Mouse (Mus musculus): ENCODE measurements around the gene Alox5. TPM values are rescaled to one million over a fixed set of nuclear protein-coding genes. Genes with fewer than 3 reads are reported as not detected.

Gene Alox5
- polyA plus RNA-seq, 1 experiment from 2014 or later = 2.4 TPM

DNA sequence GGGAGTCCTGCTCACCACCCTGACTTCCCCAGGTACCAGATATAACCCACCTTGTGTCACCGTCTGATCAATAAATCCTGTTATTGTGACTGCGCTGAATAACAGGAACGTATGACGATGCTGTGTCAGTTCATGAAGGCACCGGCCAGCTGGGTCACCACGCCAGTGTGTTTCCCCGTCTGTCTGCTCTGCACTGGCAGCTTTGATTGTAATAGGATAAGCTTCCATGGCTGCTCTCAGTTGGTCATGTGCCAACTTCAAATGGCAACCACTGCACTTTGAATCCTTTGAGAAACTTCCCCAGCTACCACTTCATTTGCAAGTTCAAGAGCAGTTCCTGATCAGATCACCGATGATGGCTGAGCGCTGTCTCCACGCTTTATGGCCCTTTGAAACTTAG is 77.4 kb downstream of the Alox5 start:
- ATAC-seq (ENCODE audit: insufficient number of reproducible peaks, insufficient read depth, low FRiP score, low read depth) = no peak
- Histone ChIP-seq H3K27ac (replicated peaks in 1 of 2; ENCODE audit: control insufficient read depth in 1 of 2, insufficient read depth in 1 of 2, low read depth in 2 of 2, low read length in 2 of 2) (no peak overlapping the region), H3K9ac (ENCODE audit: low read length) (no peak overlapping the region), H3K9me3 (ENCODE audit: control insufficient read depth, low read length) (no peaks in the 10 kb centered on the region), H3K36me3 (ENCODE audit: control insufficient read depth, insufficient read depth, low read length) (no peaks in the 10 kb centered on the region), H3K4me1 (ENCODE audit: control insufficient read depth in 2 of 2, insufficient read depth in 2 of 2, low read length in 2 of 2) (peaks cover 2 to 15% of the 10 kb centered on the region in 2 experiments), H3K4me3 (ENCODE audit: control insufficient read depth in 1 of 2, insufficient read depth in 1 of 2, low read depth in 1 of 2, low read length in 2 of 2) (no peak overlapping the region), H3K4me2 (ENCODE audit: low read length) (no peak overlapping the region), H3K27me3 (ENCODE audit: control insufficient read depth, insufficient read depth, low read length) (no peaks in the 10 kb centered on the region)
- WGBS = 90% methylated on average over 10 of the region's 10 CpGs

GRCm38 (mm10) chr6:116381605-116382004 is 79.4 kb downstream of the Alox5 start:
- no peak for ATAC-seq (ENCODE audit: insufficient number of reproducible peaks, insufficient read depth, low FRiP score, low read depth)
- H3K4me1 ChIP-seq (ENCODE audit: control insufficient read depth in 2 of 2, insufficient read depth in 2 of 2, low read length in 2 of 2) = peaks cover 2 to 15% of the 10 kb centered on the region in 2 experiments
- no peaks in the 10 kb centered on the region for H3K9me3 ChIP-seq (ENCODE audit: control insufficient read depth, low read length)
- peaks cover 9% of the 10 kb centered on the region; the same call in 1 of the 2 replicates for H3K36me3 ChIP-seq (ENCODE audit: control insufficient read depth, insufficient read depth, low read length)
- 50% methylated on average over 2 of the region's 2 CpGs for WGBS
- H3K27me3 ChIP-seq (ENCODE audit: control insufficient read depth, insufficient read depth, low read length) = no peaks in the 10 kb centered on the region
- H3K27ac ChIP-seq (replicated peaks in 1 of 2; ENCODE audit: control insufficient read depth in 1 of 2, insufficient read depth in 1 of 2, low read depth in 2 of 2, low read length in 2 of 2) = no peak overlapping the region
- H3K4me2 ChIP-seq (ENCODE audit: low read length) = no peak overlapping the region
- H3K4me3 ChIP-seq (ENCODE audit: control insufficient read depth in 1 of 2, insufficient read depth in 1 of 2, low read depth in 1 of 2, low read length in 2 of 2) = no peak overlapping the region
- no peak overlapping the region for H3K9ac ChIP-seq (ENCODE audit: low read length)

- no peak for ATAC-seq (ENCODE audit: insufficient number of reproducible peaks, insufficient read depth, low FRiP score, low read depth)
- WGBS = 51% methylated on average over 3 of the region's 3 CpGs
- peaks cover 9% of the 10 kb centered on the region; the same call in 1 of the 2 replicates for H3K36me3 ChIP-seq (ENCODE audit: control insufficient read depth, insufficient read depth, low read length)
- H3K9me3 ChIP-seq (ENCODE audit: control insufficient read depth, low read length) = no peaks in the 10 kb centered on the region
- H3K4me1 ChIP-seq (ENCODE audit: control insufficient read depth in 2 of 2, insufficient read depth in 2 of 2, low read length in 2 of 2) = peaks cover 2 to 4% of the 10 kb centered on the region in 2 experiments
- no peaks in the 10 kb centered on the region for H3K27me3 ChIP-seq (ENCODE audit: control insufficient read depth, insufficient read depth, low read length)
- H3K4me2 ChIP-seq (ENCODE audit: low read length) = no peak overlapping the region
- no peak overlapping the region for H3K9ac ChIP-seq (ENCODE audit: low read length)
- no peak overlapping the region for H3K4me3 ChIP-seq (ENCODE audit: control insufficient read depth in 1 of 2, insufficient read depth in 1 of 2, low read depth in 1 of 2, low read length in 2 of 2)
- no peak overlapping the region for H3K27ac ChIP-seq (replicated peaks in 1 of 2; ENCODE audit: control insufficient read depth in 1 of 2, insufficient read depth in 1 of 2, low read depth in 2 of 2, low read length in 2 of 2)
Measured at GRCm38 (mm10) chr6:116380157-116380556, 80.8 kb downstream of the Alox5 start.

DNA sequence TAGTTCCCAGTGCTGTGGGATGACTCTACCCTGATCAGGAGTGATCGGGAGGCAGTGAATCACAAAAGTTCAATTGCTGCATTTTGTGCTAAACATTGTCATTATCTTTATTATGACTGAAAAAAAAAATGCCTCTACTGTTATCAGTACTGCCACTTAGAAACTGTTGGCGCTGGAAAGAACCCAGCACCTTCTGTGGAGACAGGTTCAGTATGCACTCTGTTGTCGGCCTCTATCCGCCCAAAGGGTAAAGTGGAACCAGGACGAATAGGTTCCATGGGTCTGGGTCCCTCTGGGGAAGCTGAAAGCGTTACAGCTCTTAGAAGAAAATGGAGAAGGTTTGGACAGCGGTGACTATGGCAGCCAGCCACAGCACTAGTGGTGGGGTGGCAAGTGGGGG is 82.1 kb downstream of the Alox5 start:
- WGBS = 62% methylated on average over 7 of the region's 7 CpGs
- ATAC-seq (ENCODE audit: insufficient number of reproducible peaks, insufficient read depth, low FRiP score, low read depth) = no peak
- no peak overlapping the region for H3K27ac ChIP-seq (replicated peaks in 1 of 2; ENCODE audit: control insufficient read depth in 1 of 2, insufficient read depth in 1 of 2, low read depth in 2 of 2, low read length in 2 of 2)
- no peak overlapping the region for H3K4me2 ChIP-seq (ENCODE audit: low read length)
- H3K4me1 ChIP-seq (ENCODE audit: control insufficient read depth in 2 of 2, insufficient read depth in 2 of 2, low read length in 2 of 2) = peaks cover 2 to 4% of the 10 kb centered on the region in 2 experiments; a peak in 1 of 4 replicates
- H3K36me3 ChIP-seq (ENCODE audit: control insufficient read depth, insufficient read depth, low read length) = peaks cover 9% of the 10 kb centered on the region; the same call in 1 of the 2 replicates
- H3K9me3 ChIP-seq (ENCODE audit: control insufficient read depth, low read length) = no peaks in the 10 kb centered on the region
- no peaks in the 10 kb centered on the region for H3K27me3 ChIP-seq (ENCODE audit: control insufficient read depth, insufficient read depth, low read length)
- no peak overlapping the region for H3K9ac ChIP-seq (ENCODE audit: low read length)
- H3K4me3 ChIP-seq (ENCODE audit: control insufficient read depth in 1 of 2, insufficient read depth in 1 of 2, low read depth in 1 of 2, low read length in 2 of 2) = no peak overlapping the region

- Histone ChIP-seq H3K4me2 (ENCODE audit: low read length) (no peak overlapping the region), H3K4me1 (ENCODE audit: control insufficient read depth in 2 of 2, insufficient read depth in 2 of 2, low read length in 2 of 2) (no peaks in the 10 kb centered on the region), H3K9ac (ENCODE audit: low read length) (no peak overlapping the region), H3K27me3 (ENCODE audit: control insufficient read depth, insufficient read depth, low read length) (no peaks in the 10 kb centered on the region), H3K9me3 (ENCODE audit: control insufficient read depth, low read length) (no peaks in the 10 kb centered on the region), H3K4me3 (ENCODE audit: control insufficient read depth in 1 of 2, insufficient read depth in 1 of 2, low read depth in 1 of 2, low read length in 2 of 2) (no peak overlapping the region), H3K36me3 (ENCODE audit: control insufficient read depth, insufficient read depth, low read length) (peaks cover 9% of the 10 kb centered on the region; the same call in 1 of the 2 replicates), H3K27ac (replicated peaks in 1 of 2; ENCODE audit: control insufficient read depth in 1 of 2, insufficient read depth in 1 of 2, low read depth in 2 of 2, low read length in 2 of 2) (no peak overlapping the region)
- ATAC-seq (ENCODE audit: insufficient number of reproducible peaks, insufficient read depth, low FRiP score, low read depth) = no peak
Measured at GRCm38 (mm10) chr6:116374618-116375017, 86.4 kb downstream of the Alox5 start.

- peaks cover 9% of the 10 kb centered on the region; the same call in 1 of the 2 replicates for H3K36me3 ChIP-seq (ENCODE audit: control insufficient read depth, insufficient read depth, low read length)
- no peak overlapping the region for H3K4me3 ChIP-seq (ENCODE audit: control insufficient read depth in 1 of 2, insufficient read depth in 1 of 2, low read depth in 1 of 2, low read length in 2 of 2)
- H3K4me1 ChIP-seq (ENCODE audit: control insufficient read depth in 2 of 2, insufficient read depth in 2 of 2, low read length in 2 of 2) = no peaks in the 10 kb centered on the region
- WGBS = 84% methylated on average over 1 of the region's 1 CpGs
- H3K9me3 ChIP-seq (ENCODE audit: control insufficient read depth, low read length) = no peaks in the 10 kb centered on the region
- H3K4me2 ChIP-seq (ENCODE audit: low read length) = no peak overlapping the region
- H3K27ac ChIP-seq (replicated peaks in 1 of 2; ENCODE audit: control insufficient read depth in 1 of 2, insufficient read depth in 1 of 2, low read depth in 2 of 2, low read length in 2 of 2) = no peak overlapping the region
- no peaks in the 10 kb centered on the region for H3K27me3 ChIP-seq (ENCODE audit: control insufficient read depth, insufficient read depth, low read length)
- no peak for ATAC-seq (ENCODE audit: insufficient number of reproducible peaks, insufficient read depth, low FRiP score, low read depth)
- no peak overlapping the region for H3K9ac ChIP-seq (ENCODE audit: low read length)
Measured at GRCm38 (mm10) chr6:116374136-116374535, 86.8 kb downstream of the Alox5 start.

- Histone ChIP-seq H3K4me2 (ENCODE audit: low read length) (no peak overlapping the region), H3K27me3 (ENCODE audit: control insufficient read depth, insufficient read depth, low read length) (no peaks in the 10 kb centered on the region), H3K9me3 (ENCODE audit: control insufficient read depth, low read length) (no peaks in the 10 kb centered on the region), H3K27ac (replicated peaks in 1 of 2; ENCODE audit: control insufficient read depth in 1 of 2, insufficient read depth in 1 of 2, low read depth in 2 of 2, low read length in 2 of 2) (no peak overlapping the region), H3K9ac (ENCODE audit: low read length) (no peak overlapping the region), H3K36me3 (ENCODE audit: control insufficient read depth, insufficient read depth, low read length) (no peaks in the 10 kb centered on the region), H3K4me3 (ENCODE audit: control insufficient read depth in 1 of 2, insufficient read depth in 1 of 2, low read depth in 1 of 2, low read length in 2 of 2) (no peak overlapping the region), H3K4me1 (ENCODE audit: control insufficient read depth in 2 of 2, insufficient read depth in 2 of 2, low read length in 2 of 2) (no peaks in the 10 kb centered on the region)
- no peak for ATAC-seq (ENCODE audit: insufficient number of reproducible peaks, insufficient read depth, low FRiP score, low read depth)
- 90% methylated on average over 3 of the region's 3 CpGs for WGBS
Measured at GRCm38 (mm10) chr6:116371500-116371899, 89.5 kb downstream of the Alox5 start.
